Mouse (Mus musculus) monocyte, adult 2 months (primary cell): ENCODE measurements around the gene Shisa5.

ENCODE experiments used
- DNase-seq, 2 experiments: peaks; one replicate each; pipeline ENCODE4 v3.0.0; 2022; ENCODE audit warnings: low spot score in 2 of 2, low read depth in 1 of 2

The Shisa5 gene

DNA sequence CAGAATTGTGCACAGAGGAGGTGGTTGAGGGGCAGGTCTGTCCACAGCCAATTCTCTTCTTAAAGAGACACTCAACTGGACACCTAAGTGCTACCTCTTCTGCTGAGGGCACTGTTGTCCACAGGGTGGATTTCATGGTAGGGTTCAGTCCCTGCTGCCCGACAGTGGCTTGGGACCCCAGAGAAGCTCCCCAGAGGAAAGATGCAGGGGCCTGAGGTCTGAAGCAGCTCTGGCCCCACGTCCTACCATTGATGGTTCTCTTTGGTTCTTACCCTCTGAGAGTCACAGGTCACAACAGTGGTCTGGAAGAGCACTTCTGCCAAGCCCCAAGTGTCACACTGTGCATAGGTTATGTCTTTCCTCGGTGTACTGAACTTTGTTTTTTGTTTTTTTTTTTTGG is 15.0 kb downstream of the Shisa5 start:
- DNase-seq: no peak

DNA sequence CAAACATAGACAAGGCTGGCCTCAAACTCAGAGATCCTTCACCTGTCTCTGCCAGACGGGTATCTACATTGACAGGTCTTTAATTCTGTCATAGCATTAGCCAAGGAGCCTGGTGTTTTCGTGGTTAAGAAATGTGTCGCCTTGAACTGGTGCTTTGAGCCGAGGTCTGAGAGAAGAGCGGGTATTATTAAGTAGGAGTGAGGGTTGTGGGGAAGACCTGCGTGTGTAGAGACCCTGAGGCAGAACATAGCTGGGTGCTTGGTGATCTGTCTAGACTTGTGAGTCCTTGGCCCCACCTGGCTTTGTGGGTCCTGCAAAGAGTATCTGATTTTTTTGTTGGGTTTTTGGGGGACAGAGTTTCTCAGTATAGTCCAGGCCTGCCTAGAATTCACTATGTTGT is 15.5 kb downstream of the Shisa5 start:
- no peak for DNase-seq

DNA sequence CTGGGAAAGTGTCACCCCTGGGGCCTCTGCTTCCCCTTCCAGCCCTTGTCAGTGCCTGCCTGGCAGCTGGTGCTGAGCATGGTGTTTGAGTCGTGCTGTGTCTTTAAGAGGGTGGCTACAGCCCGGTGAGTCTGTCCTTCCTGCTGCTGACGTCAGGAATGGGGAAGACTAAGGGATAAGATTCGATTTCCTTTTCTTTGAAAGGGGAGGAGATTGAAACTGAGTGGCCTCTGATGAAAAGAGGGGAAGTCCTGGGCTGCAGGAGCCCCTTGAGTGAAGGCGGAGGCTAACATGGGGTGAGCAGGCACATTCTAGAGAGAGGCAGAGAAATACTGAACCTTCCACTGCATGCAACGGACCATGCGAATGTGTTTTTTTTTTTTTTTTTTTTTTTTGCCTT is 16.3 kb downstream of the Shisa5 start:
- DNase-seq: peak; percentile 72 to 75

DNA sequence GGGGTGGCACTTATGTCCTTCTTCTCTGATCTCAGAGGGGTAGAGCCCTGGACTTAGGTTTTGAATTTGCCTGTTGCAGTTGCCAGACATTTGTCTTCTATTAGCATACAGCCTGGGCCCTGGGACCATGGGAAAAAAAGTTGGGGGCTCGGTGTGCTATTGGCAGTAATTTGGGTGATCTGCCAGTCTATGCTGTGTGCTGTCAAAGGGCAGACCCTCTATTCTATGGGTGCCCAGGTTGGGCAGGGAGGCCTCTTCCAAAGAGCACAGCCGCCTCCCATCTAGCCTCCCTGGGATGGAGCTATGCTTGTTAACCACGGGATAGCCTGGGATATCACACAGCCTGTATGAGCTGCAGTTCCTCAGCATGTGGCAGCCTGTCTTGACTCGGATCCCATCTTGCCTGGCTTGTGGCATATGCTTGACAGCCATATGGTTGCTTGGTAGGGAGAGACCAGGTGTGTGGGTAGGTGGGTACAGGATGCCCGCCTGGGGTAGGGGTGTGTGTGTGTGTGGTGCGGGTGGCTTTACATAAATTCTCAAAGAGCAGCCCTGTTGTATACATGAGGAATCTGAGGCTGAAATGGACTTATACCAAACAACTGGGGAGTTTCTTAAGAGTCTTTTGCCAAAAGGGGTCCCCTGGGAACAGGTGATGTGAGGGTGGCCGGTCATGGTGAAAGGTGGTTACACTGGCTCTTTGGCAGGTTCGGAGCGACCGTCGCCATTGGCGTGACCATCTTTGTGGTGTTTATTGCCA is 17.1 kb downstream of the Shisa5 start:
- DNase-seq: no peak

DNA sequence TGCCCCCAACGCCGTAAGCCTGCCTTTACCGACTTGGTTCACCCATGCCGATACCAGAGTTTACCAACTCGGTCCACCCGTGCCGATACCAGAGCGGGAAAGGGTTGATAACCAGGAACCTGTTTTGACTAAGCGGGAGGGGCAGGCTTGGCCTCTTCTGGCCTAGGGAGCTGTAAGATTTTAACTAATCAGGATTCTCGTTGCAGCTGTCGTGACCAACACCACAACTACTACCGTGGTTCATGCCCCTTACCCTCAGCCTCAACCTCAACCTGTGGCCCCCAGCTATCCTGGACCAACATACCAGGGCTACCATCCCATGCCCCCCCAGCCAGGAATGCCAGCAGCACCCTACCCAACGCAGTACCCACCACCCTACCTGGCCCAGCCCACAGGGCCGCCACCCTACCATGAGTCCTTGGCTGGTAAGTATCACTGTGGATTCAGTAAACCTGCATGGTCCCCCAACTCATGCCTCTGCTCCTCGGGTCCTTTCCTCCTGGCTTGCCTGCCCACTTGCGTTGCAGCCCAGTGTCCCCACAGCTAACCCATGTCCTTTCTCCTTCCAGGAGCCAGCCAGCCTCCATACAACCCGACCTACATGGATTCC is 17.8 kb downstream of the Shisa5 start:
- DNase-seq: no peak

DNA sequence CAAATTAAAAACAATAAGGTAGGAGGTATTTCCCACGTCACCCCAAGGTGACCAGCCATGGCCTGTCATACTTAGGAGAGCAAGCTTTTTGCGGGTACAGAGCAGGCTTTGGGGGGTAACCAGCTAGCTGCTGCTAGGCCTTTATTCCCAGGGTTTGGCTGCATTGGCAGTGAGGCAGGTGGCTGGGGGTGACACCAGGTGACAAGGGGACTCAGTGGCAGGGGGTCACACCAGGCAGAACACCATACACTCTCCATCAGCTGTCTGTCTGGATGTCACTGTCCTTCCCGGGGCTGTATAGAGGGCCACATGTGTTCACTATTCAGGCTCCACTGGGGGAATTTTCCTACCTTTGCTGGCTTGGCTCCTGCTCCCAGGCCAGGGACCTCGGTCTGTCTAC is 18.6 kb downstream of the Shisa5 start:
- DNase-seq: no peak

DNA sequence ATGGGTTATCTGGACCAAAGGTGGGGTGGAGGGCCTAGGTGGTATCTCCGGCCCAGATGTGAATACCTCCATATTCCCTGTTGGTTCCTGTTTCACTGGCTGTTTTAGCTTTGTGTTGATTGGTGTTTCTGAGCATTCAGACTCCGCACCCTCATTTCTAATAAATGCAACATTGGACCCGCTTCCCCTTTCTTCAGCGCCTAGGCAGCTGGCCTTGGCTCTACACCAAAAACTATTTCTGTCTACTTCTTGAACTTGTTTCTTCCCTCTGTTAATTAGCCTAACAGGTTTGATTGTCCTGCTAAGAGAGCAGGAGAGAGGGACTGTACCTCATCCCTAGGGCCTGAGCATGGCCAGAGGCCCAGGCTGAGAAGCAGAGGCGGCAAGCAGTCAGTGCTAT is 19.2 kb downstream of the Shisa5 start:
- peak; percentile 34 to 36 for DNase-seq

DNA sequence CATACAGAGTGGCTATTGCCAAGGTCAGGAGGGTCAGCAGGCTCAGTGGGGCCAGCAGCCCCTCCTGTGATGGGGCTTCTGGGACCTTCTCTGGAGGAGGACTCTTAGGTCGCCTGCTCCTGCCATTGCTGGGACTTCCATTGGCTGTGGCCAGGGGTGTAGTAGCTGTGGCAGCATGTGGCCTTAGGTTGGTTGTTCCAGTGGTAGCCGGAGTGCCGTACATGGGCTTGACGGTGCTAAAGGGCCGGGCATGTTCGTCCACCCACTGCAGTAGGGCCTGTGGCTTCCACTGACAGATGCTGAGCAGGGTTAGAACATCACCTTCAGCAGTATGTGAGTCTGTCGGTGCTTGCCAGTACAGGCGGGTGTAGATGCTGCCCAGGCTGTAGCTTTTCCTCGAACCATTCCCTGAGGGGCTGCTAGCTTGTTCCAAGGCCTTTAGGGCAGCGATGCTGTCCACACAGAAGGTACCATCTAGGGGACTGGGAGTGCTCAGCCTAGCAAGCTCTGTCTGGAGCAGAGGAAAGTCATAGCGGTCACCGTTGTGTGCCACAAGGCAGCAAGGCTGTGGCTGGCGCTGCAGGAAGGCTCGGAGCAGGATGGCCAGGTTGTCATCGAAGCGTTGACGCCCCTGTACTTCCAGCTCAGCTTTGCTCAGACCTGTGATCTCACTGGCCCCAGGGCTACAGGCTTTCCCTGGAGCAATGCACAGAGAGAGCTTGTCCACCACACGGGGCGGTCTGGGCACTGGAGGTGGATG is 19.8 kb downstream of the Shisa5 start:
- DNase-seq: no peak

DNA sequence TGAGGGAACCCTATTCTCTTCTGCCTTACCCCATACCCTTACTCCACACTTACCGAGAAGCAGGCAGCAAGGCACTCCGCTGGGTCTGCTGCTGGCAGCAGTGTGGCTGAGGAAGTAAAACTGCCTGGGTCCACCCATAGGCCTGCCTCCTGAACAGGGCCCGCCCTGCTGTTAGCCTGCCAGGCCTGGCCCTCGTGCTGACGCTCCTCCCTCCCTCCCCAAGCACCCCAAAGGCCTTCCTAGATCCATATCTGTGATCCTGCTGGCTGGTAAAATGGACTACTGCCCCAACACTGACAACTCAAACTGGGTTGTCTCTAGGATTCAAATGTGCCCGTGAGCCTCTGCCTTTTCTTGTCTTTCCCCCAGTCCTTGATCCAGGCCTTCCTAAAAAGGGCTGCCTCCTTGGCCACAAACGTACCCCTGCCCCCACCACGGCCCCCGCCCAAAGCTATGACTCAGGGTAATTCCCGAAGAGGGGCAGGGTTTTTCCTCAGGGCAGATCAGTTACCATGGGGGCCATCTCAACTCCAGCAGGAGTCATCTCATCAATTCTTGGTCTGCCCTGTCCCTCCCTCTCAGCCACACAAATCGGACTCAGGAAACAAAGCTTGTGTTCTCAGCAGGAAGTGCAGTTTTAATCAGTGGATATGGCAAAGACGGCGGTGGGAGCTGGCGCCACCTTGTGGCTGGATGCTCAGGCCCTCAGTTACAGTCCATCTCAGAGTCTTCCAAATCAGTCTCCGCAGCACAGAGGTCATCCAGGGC is 21.0 kb downstream of the Shisa5 start, which contains the start of gene Trex1:
Gene Trex1 (minus strand): TSS at position 599 of the 768 bp plus-strand sequence.
- DNase-seq: peak; percentile 75 to 86

DNA sequence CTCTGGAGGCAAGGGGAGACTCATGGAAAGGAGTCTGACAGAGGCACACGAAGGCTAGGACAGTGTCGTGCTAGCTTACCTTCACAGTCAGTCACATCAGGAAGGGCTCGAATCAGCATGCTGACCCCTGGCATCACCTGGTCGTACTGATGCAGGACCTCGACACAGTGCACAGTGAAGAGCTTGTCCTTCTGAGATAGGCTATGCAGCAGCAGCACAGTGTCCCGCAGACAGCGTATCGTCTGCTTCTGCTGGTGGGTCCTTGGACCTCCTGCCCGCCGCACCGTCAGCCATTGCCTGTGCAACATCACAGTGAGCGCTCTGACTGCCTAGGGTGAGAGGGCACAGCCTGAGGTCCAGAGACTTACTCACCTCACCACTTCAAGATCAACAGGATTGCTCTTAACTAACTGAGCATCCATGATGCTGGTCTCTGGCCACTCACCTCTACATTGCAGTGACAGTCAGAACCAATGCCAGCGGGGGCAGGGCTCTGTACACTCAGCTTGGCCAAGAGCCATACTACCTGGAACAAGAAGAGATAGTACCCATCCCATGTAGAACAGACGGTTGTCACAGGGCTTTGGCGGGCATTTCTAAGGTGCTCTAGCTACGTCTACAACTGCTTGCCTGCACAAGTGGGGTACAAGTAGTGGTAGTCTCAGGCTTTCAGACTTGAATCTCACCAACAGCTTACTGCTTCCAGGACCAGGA is 22.0 kb downstream of the Shisa5 start:
- no peak for DNase-seq

DNA sequence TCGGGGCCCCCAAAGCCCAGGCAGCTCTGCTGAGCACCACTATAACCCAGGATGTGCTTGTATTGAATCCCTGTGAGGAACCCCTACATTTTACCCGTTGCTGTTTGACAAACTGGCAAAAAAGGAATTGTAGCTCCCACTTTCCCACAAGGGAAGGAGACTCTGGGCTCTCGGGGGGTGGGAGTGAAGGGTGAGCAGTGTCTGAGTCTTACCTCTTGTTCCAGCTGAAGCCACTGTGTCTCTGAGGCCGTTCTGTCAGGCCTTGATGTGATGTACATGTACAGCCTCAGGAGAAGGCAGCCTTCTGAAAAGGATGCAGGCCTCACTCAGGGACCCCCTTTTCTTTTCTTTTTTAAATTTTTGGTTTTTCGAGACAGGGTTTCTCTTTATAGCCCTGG is 22.5 kb downstream of the Shisa5 start:
- no peak for DNase-seq

DNA sequence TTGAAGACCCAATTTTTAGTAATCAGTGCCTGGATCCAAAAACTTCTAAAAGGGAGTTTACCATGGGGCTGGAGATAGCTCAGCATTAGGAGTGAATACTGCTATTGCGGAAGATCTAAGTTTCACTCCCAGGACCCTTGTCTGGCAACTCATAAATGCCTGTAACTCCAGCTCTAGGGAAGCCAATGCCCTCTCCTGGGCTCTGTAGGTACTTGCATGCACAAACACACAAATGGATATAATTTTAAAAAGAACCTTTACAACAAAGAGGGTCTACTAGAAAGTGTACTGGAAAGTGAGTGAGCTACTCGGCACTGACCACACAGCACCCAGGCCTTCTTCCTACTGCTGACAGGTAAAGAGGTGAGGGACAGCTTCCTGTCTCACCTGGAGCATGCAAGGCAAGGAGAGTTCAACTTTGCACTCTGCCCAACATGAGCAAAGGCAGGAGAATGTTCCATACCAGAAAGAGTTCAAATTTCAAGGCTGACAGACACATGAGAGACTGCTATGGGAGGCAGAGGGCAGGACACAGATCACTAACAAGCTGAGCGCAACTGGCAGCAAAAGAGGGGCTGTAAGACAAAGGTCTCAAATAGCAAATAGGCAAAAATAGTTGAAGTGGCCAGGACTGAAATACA is 29.9 kb downstream of the Shisa5 start:
- no peak for DNase-seq

DNA sequence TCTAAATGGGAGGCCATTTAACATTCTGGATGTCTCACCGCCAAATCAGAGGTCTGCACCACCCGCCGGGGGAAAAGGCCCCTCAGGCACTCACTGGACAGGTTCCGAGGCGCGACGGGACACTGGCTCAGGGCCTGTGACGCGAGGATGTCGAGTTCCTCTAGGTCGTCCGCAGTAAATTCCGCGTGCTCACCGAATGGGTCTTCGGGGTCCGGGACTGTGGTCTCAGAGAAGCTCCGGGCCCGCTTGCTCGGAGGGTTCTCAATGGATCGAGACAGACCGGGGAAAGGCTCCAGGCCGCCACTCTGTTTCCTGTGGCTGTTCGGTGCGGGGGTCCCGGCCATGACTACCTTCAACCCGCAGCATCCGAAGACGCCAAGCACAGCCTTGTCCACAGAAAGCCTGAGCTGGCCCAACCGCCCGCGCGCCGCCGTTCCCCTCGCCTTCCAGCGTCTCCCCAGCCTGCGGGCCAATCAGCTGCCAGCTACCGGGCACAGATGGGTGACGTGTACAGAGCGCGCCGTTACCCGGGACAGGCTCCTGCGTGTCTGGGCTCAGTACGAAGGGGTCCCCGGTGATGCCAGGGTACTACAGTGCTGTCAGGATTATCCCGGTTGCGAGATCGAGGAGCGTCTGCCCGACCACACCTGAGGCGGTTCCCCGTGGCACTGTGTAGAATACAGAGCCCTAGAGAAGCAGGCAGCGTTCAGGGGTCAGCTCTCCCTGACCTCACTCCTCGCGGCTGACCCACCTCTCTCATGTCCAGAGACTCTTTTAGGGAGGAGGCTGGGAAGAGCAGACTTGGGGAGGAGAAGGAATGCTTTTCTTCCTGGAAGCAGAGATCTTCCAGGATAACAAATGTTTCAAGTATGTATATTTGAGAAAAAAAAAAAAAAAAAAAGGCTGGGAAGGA is 35.6 kb downstream of the Shisa5 start, which contains the start of gene Atrip:
Gene Atrip (minus strand): TSS at position 464 of the 913 bp plus-strand sequence.
- peak; percentile 61 to 77 for DNase-seq

DNA sequence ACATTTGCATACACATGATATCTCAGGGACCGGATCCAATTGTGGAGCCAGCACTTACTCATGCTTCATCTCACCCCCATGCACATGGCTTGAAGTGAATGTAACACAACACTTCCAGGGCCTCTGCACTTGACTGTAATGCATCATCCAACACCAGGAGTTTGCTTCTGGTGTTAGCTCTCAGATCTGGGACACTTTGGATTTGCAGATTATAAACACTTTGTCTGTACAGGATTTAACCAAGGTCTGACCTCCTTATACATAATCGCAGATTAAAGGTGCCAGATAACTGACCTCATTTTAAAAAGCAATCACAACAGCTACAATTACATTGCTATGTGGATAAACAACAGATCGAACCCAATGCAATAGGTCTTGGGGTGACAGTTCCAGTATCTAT is 42.2 kb downstream of the Shisa5 start:
- DNase-seq: no peak

DNA sequence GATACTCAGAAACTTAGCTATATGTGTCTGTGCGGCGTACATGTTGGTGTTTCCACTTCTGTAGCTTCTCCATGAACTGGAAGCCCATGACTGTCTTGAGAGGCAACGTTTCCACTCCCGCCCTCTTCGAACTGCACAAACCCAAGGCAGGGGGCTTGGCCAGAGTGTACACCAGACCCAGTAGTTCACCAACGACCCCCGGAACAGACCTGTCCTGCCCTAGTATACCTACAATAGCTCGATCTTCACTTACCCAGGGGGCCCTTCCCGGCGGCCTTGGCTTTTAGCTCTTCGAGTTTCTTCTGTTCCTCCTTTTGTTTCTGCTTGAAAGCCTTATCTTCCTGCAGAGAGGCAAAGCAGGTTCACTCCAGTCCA is 43.4 kb downstream of the Shisa5 start:
- DNase-seq: no peak

DNA sequence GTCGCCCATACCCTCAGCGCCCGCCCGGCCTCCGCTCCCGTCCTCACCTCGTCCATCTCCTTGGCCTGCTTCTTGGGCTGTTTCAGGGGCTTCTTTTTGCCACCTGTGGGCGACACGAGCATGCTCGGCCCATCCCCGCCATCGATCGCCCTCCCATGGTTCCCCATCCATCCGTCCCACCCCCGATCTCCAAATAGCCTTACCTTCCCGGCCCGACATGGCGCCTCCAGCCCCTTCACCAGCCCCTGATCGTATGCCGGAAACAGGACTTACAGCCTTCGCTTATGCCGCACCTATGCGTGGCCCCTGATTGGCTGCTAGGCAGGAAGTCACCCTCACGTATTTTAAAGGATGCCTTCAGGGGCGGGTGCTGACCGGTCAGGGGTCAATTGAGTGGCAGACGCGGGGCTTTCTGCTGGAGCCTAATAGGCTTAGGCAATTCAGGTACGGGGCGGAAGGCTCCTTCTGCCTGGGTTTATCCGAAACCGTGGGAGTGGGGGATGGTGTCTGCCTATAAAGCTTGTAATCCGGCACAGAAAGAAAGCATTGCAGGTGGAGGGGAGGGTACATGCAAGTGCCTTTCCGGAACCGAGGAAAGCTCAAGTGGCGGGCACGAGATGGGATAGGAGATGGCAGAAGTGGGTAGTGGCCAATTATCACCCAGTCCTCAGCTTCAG is 43.9 kb downstream of the Shisa5 start, which contains the start of the genes Ccdc51 and Tma7:
Gene Ccdc51 (plus strand): TSS at position 370 of the 677 bp plus-strand sequence.
Gene Tma7 (minus strand): TSS at position 464 of the 677 bp plus-strand sequence.
- DNase-seq: peak; percentile 51 to 66

DNA sequence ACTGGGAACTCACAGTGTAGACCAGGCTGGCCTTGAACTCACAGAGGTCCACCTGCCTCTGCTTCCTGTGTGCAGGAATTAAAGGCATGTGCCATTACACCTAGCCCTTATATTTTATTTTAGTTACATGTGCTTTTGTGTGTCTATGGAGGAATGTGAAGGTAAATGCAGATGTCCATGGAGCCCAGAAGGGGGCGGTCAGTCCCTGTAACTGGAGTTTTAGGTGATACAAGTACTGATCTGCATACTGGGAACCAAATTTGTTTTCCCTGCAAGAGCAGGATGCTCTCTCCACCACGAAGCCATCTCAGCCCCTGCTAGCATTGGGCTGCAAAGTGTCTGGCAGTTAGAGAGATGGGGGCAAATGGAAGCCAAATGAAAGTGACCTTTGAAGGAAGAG is 46.6 kb downstream of the Shisa5 start:
- DNase-seq: no peak

DNA sequence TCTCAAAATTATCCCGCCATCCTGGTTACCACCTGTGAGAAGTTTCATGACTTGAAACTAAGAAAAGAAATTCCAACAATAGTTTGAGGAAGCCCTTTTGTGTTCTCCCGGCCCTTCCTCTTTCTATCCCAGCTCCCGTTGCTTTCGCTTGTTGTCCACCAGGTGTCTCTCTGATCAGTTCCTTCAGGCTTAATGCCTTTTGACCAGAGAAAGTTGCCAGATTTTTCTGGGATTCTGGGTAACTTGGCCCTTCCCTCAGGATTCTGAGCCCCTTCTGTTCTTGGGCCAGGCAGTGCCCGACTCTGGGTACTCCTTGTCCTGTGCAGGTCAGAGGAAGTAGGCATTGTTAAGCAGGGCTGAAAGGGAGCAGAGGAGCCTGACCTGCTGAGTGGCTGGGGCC is 49.6 kb downstream of the Shisa5 start:
- no peak for DNase-seq
